Mouse (Mus musculus) liver, embryonic 13.5 days (tissue): Measurements from ENCODE around the gene Kazn. TPM values are rescaled to one million over a fixed set of nuclear protein-coding genes. Genes with fewer than 3 reads are reported as not detected.

ENCODE experiments used
- ATAC-seq: fragments of 200-750 bp; cut with Nextera tagmentation; 2 replicates; pipeline ENCODE4 v1.8.0; 2017; ENCODE audit warnings: low read depth, mild to moderate bottlenecking, moderate number of reproducible peaks, moderate library complexity
- DNase-seq: peaks from one replicate; pipeline ENCODE4 v3.0.0; 2022
- H3K27ac ChIP-seq: fragments of 300-500 bp; sonication (generic); 2 replicates; pipeline ENCODE4 v1.5.1; 2015; ENCODE audit warnings: moderate library complexity, mild to moderate bottlenecking, inconsistent platforms
- H3K27me3 ChIP-seq: fragments of 300-500 bp; sonication (generic); 2 replicates; pipeline ENCODE4 v1.6.1; 2015; ENCODE audit warnings: mild to moderate bottlenecking, inconsistent platforms
- H3K36me3 ChIP-seq: fragments of 300-500 bp; sonication (generic); 2 replicates; pipeline ENCODE4 v1.6.1; 2015; ENCODE audit warnings: mild to moderate bottlenecking, inconsistent platforms
- H3K4me1 ChIP-seq: fragments of 300-500 bp; sonication (generic); replicated peaks from 2 replicates; pipeline ENCODE4 v1.6.1; 2015; ENCODE audit warnings: inconsistent platforms
- H3K4me2 ChIP-seq: fragments of 300-500 bp; sonication (generic); 2 replicates; pipeline ENCODE4 v1.6.1; 2015; ENCODE audit warnings: inconsistent platforms, mild to moderate bottlenecking, moderate library complexity
- H3K4me3 ChIP-seq: fragments of 300-500 bp; sonication (generic); replicated peaks from 2 replicates; pipeline ENCODE4 v1.5.1; 2015; ENCODE audit warnings: mild to moderate bottlenecking, inconsistent platforms
- H3K9ac ChIP-seq: fragments of 300-500 bp; sonication (generic); 2 replicates; pipeline ENCODE4 v1.6.1; 2015; ENCODE audit warnings: mild to moderate bottlenecking, inconsistent platforms
- H3K9me3 ChIP-seq: fragments of 300-500 bp; sonication (generic); replicated peaks from 2 replicates; pipeline ENCODE4 v1.6.1; 2016; ENCODE audit warnings: inconsistent platforms
- WGBS: fragments of 180-500 bp; shearing (Covaris S2); methylation state at CpG from one replicate; pipeline ENCODE4 v1.1.7; 2015; ENCODE audit not compliant: insufficient replicate concordance; 5-methylcytosine and 5-hydroxymethylcytosine counted together
- polyA plus RNA-seq: library from polyadenylated mRNA; unstranded; fragments of >200 nt; fragmentation: Nextera tagmentation; extraction: Ambion mirVana; gene quantifications from 2 replicates; pipeline ENCODE4 v1.2.1, GENCODE M21; 2015

Kazn gene
- polyA plus RNA-seq, 1 experiment from 2014 or later, result 0.65 TPM

DNA sequence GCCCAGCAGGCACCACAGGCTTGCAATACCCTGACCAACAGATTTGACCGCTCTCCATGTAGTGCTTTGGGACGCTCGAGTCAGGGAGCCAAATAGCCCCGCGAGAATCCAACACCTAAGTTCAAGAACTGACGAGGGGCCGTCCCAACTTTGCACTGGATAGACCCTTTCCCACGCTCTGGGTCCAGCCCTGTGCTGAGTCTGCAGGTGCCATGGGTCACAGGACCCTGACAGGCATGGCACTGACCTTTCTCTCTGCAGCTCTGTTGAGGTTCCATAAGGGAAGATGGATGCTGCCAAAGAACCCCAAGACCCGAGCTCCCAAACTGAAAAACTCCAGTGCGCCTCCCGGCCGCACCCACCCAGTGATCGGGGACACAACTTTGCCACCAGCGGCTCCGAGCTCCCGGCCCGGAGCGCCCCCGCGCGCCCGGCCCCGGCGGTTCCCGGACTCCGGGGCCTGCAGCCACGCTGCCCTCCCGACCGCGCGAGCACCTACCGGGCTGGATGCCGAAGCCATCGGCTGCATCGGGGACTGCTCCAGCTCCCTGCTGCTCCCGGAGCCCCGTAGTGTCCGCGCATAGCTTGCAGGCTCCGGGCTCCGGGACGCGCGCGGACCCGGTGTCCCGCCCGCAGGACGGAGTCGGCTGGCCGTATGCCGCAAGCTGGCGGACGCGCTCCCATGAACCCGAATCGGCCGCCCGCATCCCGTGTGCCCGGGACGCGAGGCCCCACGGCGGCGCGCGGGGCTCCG, 538 bp downstream of the Kazn start:
- no peaks in the 10 kb centered on the region for H3K36me3 ChIP-seq
- H3K4me3 ChIP-seq, result peak overlapping the region; percentile 63
- peaks cover 23% of the 10 kb centered on the region for H3K4me1 ChIP-seq
- H3K27ac ChIP-seq, result no peak overlapping the region
- no peaks in the 10 kb centered on the region for H3K9me3 ChIP-seq
- H3K9ac ChIP-seq, result peak overlapping the region; percentile 64
- H3K4me2 ChIP-seq, result peak overlapping the region; percentile 80
- peak; percentile 15 for DNase-seq
- peaks cover 18% of the 10 kb centered on the region for H3K27me3 ChIP-seq
- peak; percentile 39 for ATAC-seq
- under 1% methylated on average over 66 of the region's 69 CpGs for WGBS

DNA sequence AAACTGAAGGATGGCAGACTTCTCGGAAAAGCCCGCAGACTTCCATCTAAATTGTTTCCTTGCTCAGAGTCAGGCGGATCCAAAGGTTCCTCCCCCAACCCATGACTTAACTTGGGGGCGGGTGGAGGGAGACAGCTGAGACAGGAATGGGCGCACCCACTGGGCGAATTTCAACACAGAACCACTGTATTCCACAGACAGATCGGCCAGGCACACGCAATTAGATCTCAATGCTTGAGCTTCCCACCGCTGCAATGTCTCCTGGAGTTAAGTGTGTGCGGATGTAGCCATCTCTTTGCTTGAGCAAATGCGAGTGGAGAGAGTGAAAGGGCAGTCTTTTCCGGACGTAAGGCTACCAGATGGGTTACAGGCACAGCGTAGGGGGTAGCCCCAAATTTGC, 1.2 kb downstream of the Kazn start:
- no peak overlapping the region for H3K27ac ChIP-seq
- peak overlapping the region; percentile 80 for H3K4me2 ChIP-seq
- peak overlapping the region; percentile 63 for H3K4me3 ChIP-seq
- peaks cover 23% of the 10 kb centered on the region for H3K4me1 ChIP-seq
- H3K27me3 ChIP-seq, result peaks cover 18% of the 10 kb centered on the region
- no peak for DNase-seq
- peak overlapping the region; percentile 64; the same call in 1 of the 2 replicates for H3K9ac ChIP-seq
- no peaks in the 10 kb centered on the region for H3K36me3 ChIP-seq
- 22% methylated on average over 14 of the region's 14 CpGs for WGBS
- ATAC-seq, result no peak
- H3K9me3 ChIP-seq, result no peaks in the 10 kb centered on the region

DNA sequence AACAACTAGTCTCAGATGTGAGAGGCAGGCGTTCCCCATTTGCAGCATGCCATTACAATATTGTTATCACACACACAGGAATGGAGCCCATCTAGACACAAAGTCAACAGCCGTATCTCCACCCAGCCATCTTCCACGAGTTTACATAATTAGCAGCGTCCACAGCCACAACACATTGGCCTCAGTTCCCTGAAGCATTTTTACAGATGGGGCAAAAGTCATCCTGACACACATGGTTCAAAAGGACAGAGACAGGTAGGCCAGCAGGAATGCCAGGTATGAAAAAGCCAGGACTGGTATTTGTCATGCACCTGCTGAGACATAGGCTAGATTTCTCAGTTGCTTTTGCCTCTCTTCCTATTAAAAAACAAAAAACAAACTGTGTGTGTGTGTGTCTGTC, 2.5 kb downstream of the Kazn start:
- H3K4me1 ChIP-seq, result peaks cover 23% of the 10 kb centered on the region
- H3K9ac ChIP-seq, result no peak overlapping the region
- no peak overlapping the region for H3K27ac ChIP-seq
- 65% methylated on average over 4 of the region's 4 CpGs for WGBS
- H3K9me3 ChIP-seq, result no peaks in the 10 kb centered on the region
- no peaks in the 10 kb centered on the region for H3K36me3 ChIP-seq
- ATAC-seq (no peak), DNase-seq (no peak)
- H3K27me3 ChIP-seq, result peaks cover 18% of the 10 kb centered on the region
- no peak overlapping the region for H3K4me3 ChIP-seq
- H3K4me2 ChIP-seq, result no peak overlapping the region

DNA sequence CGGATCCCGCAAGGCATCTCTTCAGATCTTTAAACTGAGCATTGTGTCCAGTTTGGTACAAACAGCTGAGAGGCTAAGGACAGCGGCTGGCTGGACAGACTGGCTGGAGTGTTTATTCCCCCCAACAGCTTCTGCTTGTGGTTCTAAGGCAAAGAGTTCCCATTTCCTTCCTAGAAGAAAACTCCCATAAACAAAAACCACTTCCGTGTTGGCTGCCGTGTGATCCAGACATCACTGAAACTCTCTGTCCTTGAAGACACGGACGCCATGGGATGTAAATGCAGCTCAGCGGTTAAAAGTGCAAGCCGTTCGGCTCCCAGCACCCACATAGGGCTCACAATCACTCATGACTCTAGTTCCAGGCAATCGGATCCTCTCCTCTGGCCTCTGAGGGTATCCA, 3.8 kb downstream of the Kazn start:
- WGBS, result 66% methylated on average over 11 of the region's 11 CpGs
- Histone ChIP-seq H3K4me2 (no peak overlapping the region), H3K9ac (no peak overlapping the region), H3K27me3 (peaks cover 18% of the 10 kb centered on the region), H3K4me3 (no peak overlapping the region), H3K27ac (no peak overlapping the region), H3K4me1 (peaks cover 23% of the 10 kb centered on the region), H3K36me3 (no peaks in the 10 kb centered on the region), H3K9me3 (no peaks in the 10 kb centered on the region)
- no peak for DNase-seq
- no peak for ATAC-seq

DNA sequence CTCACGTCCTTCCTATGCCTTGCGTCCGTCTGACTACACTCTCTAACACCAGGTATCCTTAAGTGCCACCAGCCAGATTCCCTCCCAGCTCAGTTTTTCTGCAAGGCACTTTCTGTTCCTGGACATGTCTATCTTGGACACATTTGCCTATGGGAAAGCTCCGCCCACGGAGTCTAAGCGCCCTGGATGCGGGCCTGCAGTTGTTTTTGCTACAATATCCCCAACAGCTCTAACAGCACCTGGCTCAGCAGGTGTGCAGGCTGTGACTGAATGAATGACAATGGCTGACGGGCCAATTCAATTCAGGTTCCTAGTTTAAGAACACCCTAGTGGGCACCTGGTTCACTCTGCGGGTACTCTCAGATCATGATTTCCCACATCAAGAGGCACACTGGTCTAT, 4.4 kb downstream of the Kazn start:
- 78% methylated on average over 9 of the region's 9 CpGs for WGBS
- Histone ChIP-seq H3K27me3 (peaks cover 18% of the 10 kb centered on the region), H3K4me2 (no peak overlapping the region), H3K4me3 (no peak overlapping the region), H3K9ac (no peak overlapping the region), H3K9me3 (no peaks in the 10 kb centered on the region), H3K27ac (no peak overlapping the region), H3K36me3 (no peaks in the 10 kb centered on the region), H3K4me1 (peaks cover 23% of the 10 kb centered on the region)
- ATAC-seq (no peak), DNase-seq (no peak)

DNA sequence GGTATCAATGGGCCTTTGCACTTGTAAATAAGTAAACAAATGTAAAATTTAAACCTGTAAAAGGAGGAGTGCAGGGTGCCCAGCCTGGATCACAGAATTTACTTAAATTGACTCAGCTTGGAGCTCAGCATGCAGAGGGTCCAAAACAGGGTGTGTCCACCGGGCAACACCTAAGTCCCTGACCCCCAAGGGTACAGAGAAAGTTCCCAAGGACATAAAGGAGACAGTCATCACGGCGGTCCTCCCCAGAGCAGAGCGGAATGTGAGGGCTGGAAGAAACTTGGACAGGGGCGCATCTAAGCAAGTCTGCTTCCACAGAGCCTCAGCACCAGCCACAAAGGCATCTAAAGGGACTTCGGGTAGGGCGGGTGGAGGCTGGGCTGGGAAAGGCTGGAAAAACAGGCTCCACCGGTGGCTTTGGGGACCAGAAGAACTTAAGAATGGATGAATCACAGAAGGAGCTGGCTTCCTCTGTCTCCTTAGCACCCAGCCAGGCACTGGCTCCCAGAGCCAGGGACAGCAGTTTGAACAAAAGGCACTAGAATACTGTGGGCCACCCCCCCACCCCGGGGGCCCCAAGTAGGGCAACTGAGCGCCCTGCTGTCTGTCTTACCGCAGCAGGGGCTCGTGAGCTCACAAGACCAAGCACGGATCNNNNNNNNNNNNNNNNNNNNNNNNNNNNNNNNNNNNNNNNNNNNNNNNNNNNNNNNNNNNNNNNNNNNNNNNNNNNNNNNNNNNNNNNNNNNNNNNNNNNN, 10.2 kb downstream of the Kazn start:
- 48% methylated on average over 13 of the region's 13 CpGs for WGBS
- H3K4me1 ChIP-seq, result peaks cover 19% of the 10 kb centered on the region
- no peak overlapping the region for H3K4me2 ChIP-seq
- H3K27me3 ChIP-seq, result no peaks in the 10 kb centered on the region
- H3K27ac ChIP-seq, result no peak overlapping the region
- no peak overlapping the region for H3K4me3 ChIP-seq
- DNase-seq (no peak), ATAC-seq (no peak)
- no peak overlapping the region for H3K9ac ChIP-seq
- H3K36me3 ChIP-seq, result no peaks in the 10 kb centered on the region
- H3K9me3 ChIP-seq, result no peaks in the 10 kb centered on the region

DNA sequence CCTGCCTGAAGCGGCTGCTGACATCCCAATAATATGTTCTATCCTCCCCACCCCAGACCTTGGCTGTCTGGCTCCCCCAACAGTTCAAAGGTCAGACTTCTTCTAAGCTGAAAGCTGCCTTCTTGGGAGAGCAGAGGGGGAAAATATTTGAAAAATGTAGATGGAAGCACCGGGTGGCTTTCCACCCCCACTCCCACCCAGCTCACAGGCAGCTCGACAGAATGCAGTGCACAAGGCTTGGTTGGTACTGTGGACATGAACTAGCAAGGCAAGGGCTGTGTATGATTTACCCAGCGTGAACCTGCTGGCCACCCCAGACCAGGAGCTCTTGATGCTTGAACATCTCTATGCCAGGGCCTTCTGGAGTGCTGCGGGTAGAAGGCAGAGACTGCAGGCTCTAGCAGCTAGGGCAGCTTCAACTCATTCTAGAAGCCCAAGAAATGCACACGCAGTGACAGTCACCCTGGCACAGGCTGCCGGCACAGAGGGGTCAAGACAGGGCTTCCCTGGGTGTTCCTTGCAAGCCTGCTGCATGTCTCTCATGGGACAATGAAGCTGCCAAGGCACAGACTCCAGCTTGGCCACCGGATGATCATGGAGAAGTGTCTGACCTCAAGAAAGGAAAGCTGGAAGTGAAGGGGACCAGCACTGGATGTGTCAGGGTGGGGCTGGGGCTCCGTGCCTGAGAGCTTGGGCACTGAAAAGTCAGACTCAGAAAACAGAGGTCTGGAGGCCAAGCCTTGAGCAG, 15.1 kb downstream of the Kazn start:
- Histone ChIP-seq H3K4me1 (peaks cover 37% of the 10 kb centered on the region), H3K36me3 (no peaks in the 10 kb centered on the region), H3K27me3 (no peaks in the 10 kb centered on the region), H3K27ac (no peak overlapping the region), H3K4me2 (no peak overlapping the region), H3K4me3 (no peak overlapping the region), H3K9me3 (no peaks in the 10 kb centered on the region), H3K9ac (no peak overlapping the region)
- DNase-seq, result no peak
- 56% methylated on average over 9 of the region's 9 CpGs for WGBS
- no peak for ATAC-seq

DNA sequence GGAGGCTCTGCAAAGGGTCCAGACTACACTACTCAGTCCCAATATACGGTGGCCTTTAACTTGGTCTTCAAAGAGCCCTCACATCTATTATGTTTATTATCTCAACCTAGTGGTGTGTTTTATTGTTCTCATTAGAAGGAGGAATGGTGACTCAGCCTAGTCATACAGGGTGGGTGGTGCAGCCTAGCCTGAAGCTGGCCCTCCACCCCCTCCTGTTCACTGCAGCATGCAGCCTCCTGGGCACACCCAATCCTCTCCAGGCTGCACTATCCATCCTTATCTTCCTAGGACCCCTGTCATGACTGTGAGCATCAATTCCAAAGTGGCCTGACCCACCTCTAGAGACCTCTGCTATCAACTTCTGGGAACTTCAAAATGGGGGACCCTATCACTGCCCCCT, 16.8 kb downstream of the Kazn start:
- no peak overlapping the region for H3K9ac ChIP-seq
- DNase-seq, result no peak
- peaks cover 37% of the 10 kb centered on the region for H3K4me1 ChIP-seq

DNA sequence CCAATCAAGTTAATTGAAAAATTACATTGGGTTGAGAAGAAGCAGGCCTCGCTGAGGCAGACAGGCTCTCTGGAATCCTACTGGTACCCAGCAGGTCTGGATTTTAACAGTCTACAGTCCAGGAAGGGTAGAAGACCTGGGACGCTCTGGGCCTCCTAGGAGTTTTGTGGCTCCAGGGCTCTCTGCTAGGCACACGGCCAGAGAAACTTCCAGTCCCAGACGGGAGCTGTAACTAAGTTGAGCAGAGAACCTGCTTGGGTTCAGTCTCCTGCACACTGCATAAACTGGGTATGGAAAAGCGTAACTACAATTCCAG, 17.5 kb downstream of the Kazn start:
- no peak overlapping the region for H3K27ac ChIP-seq
- no peaks in the 10 kb centered on the region for H3K9me3 ChIP-seq
- H3K9ac ChIP-seq, result no peak overlapping the region
- H3K36me3 ChIP-seq, result no peaks in the 10 kb centered on the region
- 61% methylated on average over 5 of the region's 5 CpGs for WGBS
- ATAC-seq, result no peak
- no peak overlapping the region for H3K4me3 ChIP-seq
- no peaks in the 10 kb centered on the region for H3K27me3 ChIP-seq
- no peak overlapping the region for H3K4me2 ChIP-seq
- DNase-seq, result no peak
- H3K4me1 ChIP-seq, result peaks cover 41% of the 10 kb centered on the region

More for the DNA sequence above, 16.8 kb downstream of the Kazn start:
- 56% methylated on average over 1 of the region's 1 CpGs for WGBS
- Histone ChIP-seq H3K27me3 (no peaks in the 10 kb centered on the region), H3K27ac (no peak overlapping the region), H3K4me3 (no peak overlapping the region), H3K9me3 (no peaks in the 10 kb centered on the region), H3K36me3 (no peaks in the 10 kb centered on the region), H3K4me2 (no peak overlapping the region)
- ATAC-seq, result no peak; the same call in 1 of the 2 replicates

DNA sequence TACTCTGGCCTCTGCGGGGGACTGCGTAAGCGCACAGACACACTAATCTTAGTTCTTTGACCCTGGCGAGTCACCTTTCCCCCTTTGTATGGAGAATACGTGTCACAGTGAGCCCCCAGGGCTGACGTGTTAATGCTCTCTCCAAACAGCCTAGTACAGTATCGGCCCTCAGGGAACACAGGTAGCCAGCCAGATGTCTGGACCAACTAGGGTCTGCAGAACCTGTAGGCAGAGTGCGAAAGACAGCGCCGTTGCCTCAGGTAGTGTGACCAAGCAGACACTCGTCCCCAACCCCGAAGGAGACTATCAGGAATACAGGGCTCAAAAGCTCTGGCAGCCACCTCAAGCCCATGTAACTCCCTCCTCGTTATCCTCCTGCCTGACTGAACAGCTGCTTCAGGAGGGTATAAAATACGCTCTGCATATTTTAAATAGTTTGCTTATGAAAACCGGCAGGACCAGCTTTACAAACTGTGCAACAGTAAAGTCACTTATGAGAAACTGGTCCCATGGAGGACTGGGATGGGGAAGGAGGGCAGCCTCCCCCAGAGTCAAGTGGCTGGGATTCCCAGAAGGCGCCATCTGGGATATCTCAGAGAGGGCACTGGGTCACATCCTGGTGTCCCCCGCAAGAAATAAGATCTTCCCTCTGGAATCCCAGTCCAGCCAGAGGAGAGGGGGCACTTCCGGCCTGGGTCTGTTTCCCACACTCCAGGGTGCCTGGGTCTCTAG, 18.0 kb downstream of the Kazn start:
- H3K27me3 ChIP-seq, result no peaks in the 10 kb centered on the region
- H3K4me1 ChIP-seq, result peaks cover 41% of the 10 kb centered on the region
- H3K9me3 ChIP-seq, result no peaks in the 10 kb centered on the region
- H3K27ac ChIP-seq, result no peak overlapping the region
- no peak for DNase-seq
- 66% methylated on average over 18 of the region's 18 CpGs for WGBS
- ATAC-seq, result no peak
- no peak overlapping the region for H3K4me3 ChIP-seq
- no peak overlapping the region for H3K9ac ChIP-seq
- no peaks in the 10 kb centered on the region for H3K36me3 ChIP-seq
- no peak overlapping the region for H3K4me2 ChIP-seq

DNA sequence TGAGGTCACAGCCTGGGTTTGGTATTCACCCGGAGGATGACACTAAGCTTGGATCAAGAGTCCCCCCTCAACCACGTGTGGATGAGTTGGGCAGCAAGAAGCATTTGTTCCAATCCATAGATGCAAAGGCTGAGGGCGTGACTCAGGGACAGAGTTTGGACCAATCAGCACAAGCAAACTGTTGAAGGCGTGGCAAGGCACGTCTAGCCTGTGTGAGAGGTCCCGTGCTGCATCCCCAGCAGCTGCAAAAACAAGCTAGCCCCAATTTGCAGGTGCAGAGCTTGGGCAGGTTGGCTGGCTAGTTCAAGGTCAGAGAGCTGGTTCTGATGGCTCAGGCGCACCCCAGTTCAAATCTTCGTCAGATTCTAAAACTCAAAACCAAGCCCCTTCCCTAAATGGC, 20.2 kb downstream of the Kazn start:
- Histone ChIP-seq H3K9ac (no peak overlapping the region), H3K27me3 (no peaks in the 10 kb centered on the region), H3K9me3 (no peaks in the 10 kb centered on the region), H3K4me3 (no peak overlapping the region), H3K4me1 (peaks cover 42% of the 10 kb centered on the region), H3K27ac (no peak overlapping the region), H3K36me3 (no peaks in the 10 kb centered on the region), H3K4me2 (no peak overlapping the region)
- ATAC-seq (no peak), DNase-seq (no peak)
- WGBS, result 56% methylated on average over 8 of the region's 8 CpGs
